Mouse (Mus musculus) cerebellum, adult 9-11 months (tissue): ENCODE results near the gene Slc4a10.

Experiments
- DNase-seq: peaks from one replicate; pipeline ENCODE4 v3.0.0; 2022

Slc4a10 gene

DNA sequence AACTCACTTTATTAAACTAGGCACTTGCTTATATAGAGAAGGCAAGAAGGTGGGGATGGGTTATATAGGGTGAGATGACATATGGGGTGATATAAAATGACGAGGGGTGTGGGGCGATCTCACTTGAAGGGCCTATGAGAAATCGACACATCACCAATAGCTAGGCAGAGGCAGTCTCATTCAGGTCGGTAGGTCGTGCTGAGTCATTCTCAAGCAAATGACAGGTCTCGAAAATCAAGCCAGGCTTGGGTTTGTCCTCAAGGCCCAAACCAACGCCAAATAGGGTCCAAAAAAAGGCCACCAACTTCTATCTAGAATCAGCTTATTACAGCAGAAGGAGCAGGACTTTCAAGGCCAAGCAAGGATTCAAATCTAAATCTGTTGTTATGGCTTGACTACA, 233.5 kb downstream of the Slc4a10 start:
- no peak for DNase-seq

DNA sequence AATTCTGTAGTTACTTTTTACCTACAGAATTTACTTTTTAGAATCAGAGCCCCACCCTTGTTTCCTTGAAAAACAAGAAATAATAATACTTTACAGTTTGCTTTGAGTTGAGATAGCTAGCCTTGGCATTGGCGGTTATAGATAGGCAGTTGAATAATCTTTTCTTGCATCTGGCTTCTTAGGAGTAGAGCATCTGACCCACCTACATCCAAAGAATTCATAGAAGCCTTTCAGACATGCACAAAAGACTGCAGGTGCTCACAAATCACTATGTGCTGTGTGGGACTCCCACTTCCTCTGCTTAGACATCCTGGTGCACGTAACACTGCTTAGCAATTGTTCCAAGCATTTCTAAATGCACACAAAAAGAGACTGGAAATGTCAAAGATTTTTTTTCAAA, 238.8 kb downstream of the Slc4a10 start:
- no peak for DNase-seq

DNA sequence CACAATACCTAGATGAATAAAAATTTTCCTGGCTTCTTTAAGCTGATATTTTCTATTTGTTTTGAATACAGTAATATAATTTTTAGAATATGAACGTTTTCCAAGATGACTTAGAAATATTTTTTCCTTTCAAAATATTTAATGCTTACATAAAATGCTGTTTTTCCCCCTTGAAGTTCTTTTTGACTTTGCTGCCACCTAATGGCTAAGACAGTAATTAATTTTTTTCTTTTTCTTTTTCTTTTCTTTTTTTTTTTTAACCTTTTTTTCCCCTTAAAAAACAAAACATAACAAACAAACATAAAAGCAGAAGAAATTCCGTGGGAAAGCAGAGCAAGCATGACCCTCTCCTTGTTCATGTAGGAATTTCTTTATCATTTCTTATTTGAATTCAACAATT, 239.6 kb downstream of the Slc4a10 start:
- no peak for DNase-seq

DNA sequence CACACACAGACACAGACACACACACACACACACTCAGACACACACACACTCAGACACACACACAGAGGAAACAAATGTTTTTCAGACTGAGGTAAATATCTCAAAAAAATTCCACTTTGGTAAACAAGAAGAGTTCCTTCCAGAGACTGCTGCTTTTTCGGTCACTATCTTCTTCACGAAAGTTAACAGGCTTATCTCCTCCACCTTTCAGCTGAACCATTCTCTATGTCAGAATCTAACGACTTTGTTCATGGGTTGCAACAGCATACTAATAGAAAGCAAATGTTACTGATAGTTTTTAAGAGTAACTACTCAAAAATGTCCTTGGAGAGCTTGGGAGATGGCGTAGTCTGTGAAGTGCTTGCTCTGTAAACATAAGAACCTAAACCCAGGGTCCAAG, 241.3 kb downstream of the Slc4a10 start:
- DNase-seq: no peak

DNA sequence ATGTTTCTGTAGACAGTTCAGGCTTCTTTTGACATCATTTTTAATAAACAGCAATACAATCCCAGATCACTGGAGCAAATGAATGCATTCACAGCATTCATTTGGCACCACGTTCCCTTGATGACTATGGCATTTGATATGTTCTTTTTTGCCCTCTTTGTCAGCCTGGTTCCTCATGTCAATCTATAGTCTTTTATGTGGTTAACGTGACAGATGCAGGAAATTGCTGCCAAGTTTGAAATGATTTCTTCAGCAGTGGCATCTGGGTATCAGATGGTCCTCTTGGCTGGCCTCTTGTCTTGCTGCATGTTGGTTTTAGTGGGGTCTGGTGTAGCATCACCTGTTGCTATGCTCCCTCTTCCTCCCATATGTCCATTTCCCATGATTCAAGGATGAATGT, 247.6 kb downstream of the Slc4a10 start:
- DNase-seq: no peak

DNA sequence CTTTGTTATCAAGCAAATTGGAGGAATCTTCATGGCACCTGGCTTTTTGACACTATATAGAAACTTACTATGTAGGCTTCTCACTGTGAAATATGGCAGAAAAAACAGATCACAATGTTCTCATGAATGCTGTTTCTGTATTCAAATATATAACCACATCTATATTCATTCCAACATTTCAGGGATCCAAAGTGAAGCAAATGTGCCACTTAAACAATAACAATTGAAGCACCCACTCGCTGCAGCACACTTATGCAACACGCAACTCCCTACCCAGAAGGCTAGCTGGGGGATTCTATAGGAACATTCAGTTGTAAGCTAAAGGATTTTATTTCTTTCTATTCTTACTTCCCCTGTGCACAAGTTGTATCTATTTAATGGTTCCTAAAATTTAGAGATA, 255.5 kb downstream of the Slc4a10 start:
- no peak for DNase-seq

DNA sequence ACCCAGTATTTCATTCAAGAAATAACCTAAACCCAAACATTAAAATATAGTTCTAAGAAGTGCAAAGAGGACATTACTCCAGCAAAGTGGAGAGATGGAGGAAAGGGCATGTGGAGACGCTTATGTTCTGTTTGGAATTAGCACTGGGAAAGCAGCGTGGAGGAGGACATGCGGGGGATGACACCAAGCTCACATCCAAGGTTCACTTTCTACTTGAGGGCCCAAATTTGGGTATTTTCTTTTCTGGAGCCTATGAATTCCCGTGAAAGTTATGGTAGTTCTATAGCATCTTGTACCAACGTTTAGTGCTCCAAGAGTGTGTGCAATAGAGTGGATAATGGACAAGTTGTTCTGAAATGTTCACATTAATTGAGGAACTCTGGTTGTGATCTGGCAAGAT, 260.7 kb downstream of the Slc4a10 start:
- DNase-seq: no peak

DNA sequence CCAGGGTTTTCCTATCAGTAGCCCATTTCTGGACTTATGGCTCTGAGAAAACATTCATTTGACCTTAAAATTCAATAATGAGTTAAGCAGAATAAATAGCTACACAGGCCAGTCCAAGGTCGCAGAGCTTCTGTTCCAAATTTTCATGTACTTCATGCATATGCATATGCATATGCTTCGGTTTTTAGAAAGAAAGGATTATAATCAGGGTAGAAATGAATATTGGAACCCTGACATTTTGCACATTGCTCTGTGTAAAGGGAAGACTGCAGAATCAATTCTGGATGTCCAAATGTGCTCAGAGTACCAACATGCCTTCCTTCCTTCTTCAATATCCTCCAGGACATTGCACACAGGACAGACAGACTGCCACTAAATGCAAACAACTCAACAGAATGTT, 261.2 kb downstream of the Slc4a10 start:
- DNase-seq: no peak

DNA sequence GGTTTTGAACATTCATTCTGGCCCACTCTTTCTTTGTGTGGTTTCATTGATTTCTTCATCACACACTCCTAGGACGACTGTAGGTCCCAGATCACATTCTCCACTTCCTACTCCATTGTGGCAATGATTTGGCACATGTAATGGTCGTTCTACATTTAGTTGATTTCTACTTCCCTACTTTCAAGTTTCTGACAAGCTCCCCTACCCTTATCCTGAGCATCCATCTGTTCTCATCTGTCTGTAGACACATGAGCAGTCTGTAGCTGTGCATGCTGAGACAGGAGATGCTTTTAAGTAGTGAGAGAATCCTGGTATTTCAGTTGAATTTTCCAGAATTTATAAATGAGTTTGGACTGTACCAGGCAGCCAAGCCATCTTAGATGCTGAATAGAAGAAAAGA, 270.7 kb downstream of the Slc4a10 start:
- DNase-seq: no peak

DNA sequence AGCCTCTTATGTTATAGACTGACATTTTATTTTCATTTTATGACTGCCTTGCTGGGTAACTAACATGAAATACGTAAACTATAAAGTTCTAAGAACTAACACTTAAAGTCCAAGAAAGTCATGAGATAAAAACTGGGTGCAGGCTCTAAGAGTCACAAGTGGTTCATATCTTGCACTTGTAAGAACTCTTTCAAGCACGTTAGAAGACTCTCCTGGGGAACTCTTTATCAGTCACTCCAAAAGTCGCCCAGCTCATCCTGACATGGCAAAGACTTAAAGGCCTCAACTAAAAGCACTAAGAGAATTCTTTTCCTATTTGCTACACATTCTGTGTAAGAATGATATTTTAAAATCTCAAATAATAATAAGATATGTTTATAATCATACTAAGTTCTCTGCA, 273.2 kb downstream of the Slc4a10 start:
- DNase-seq: no peak

DNA sequence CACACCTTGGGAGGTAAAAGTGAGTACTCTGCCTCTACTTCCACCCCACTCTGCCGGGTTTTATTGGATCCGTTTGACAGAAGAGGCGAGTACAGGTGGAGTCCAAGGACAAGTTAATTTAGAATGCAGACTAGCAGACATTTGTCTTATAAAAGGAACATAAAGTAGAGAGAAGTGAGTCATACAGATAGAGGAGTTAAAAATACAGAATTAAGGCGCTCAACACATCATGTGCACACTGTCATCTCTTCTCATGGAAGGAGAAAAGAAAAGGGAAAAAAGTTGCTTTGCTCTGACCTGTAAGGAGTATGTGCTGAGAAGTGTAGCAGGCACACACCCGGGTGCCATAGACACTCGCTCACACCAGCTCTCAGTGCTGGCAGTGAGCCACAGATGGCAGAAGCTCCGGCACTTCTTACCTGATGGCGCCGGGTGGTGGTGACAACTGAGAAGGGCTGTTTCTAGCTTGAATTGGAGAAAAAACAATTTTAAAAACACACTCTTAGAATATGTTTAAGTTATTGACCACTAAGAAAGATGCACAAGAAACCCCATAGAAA, 276.9 kb downstream of the Slc4a10 start:
- peak; percentile 83 for DNase-seq

DNA sequence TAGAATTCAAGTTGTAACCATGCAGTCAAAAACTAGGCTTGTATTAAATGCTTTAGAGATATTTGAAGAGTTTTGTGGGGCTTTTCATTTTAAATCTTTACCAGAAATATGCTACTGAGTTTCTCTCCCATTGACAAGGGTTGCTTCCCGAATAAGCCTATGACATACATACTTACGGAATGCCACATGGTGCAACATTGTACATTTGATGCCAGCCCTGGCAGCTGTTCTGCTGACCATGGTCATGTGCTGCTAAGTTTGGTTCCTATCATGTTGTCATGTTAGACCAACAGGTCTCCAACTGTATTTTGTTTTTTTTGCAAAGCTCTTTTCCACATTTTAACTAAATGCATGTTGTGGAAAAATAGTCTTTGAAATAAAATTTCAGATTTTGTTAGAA, 279.1 kb downstream of the Slc4a10 start:
- no peak for DNase-seq

DNA sequence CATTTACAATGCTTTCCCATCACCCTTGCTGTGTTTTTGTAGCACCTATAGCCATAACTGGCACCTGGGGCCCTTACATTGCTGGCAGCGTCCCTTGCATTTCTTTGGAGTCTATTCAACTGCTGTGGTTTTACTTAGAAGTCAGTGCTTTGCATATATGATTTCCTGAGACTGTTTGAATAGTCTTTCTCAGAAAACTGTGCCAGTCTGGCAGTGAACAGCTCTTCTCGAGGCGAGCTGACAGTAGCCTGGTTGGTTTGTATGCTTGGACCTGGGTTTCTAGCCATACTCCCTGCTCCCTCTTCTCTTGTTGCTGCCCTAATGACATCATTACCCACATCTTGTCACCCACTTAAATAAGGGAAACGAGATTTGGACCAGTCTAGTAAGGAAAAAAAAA, 285.7 kb downstream of the Slc4a10 start:
- no peak for DNase-seq

DNA sequence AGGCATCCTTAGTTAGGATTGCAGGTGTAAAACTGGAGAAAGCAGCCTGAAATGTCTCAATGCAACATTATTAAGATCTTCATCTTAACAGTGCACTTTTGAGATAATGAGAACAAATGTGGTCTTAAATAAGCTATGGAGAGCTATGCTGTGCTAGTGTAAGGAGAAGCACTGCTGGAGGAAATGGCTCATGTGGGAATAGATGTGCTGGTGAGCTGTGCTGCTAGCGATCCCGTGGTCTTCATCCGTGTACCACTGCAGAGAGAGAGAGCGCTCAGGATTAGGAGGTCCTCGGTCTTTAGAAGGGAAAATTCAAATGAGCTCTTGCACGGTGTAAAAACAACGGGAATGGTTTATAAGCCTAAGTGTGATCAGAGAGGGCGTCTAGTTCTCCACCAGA, 286.2 kb downstream of the Slc4a10 start:
- DNase-seq: no peak

DNA sequence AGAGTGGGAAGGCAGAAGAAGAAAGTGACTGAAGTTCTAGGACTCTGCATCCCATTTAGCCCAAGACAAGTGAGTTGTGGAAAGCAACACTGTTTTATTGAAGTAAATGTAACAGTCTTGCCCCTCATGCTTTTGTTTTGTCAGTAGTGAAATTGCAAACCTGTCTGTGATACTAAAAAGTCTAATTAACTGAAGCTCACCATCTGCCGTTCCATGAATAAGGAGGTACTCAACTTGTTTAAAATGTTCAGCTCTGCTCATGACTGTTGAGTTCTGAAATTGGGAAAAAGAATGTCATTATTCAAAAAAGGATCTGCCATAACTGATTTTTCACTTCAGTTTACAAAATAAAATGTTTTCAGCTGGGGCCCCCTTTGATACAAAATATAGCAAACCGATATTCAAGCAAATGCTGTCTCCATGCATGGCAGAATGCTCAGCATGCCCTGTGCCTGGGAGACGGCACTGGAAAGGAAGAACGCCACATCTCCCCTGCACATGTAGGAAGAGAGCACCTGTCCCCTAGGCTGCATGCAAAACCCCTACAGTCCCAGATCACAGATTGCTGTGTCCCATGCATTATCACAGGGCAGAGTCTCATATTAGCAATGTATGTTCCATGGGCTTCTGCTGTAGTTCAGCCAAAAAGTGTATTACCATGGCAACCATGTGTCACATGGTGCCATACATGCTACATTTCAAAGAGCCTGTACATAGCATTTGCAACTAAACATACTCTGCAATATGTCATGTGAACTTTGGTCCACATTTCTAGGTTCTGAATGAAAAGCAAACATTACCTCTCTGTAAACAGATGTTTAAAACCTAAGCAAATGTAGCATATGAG, 288.4 kb downstream of the Slc4a10 start:
- no peak for DNase-seq

DNA sequence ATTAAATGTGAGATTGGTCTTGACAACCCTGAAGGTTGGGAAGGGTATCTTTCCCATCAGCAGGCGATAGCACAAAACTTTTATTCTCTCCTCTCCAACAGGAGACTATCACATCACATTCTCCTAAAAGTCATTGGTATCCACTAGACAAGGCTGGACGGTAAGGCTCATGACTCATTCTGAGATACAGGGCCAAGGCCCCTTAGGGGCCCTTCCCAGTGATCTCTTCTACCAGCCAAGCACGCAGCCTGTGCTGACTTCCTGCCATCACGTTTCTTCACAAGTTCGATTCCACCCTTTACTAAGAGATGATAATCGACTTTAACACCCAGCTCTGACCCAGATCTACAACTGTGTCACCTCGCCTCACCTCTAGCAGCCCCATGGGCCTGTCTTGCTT, 290.8 kb downstream of the Slc4a10 start:
- no peak for DNase-seq

DNA sequence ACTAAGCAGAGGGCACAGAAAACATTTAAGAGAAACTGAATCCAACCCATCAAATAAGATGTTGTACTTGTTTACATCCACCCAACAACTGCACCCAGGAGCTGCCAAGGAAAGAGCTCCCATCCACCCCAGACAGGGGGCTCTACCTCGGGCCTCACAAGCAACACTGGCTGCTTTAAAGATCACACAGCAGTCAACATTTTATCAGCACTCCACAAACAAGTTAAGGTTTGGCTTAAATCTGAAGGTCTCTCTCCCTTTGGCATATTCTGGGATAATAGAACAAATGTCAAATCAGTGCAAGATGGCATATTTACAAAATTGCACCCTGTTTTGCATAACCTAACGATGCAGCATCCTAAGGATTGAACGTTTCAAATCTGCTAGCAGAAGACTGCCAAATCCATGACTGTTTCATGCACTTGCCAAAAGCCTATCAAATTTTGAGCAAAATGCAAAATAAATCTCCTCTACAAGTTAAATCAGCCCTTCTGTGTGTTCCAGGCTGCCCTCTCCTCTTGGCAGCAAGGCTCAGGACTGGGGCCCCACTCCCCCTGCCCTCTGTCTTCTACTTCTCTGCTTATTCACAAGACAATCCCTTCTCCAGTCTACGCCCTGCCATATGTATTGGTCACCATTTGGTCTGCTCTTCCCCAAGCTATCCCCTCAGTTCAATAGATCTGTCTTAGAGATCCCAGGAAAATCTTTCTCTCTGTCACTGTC, 293.1 kb downstream of the Slc4a10 start:
- DNase-seq: no peak

DNA sequence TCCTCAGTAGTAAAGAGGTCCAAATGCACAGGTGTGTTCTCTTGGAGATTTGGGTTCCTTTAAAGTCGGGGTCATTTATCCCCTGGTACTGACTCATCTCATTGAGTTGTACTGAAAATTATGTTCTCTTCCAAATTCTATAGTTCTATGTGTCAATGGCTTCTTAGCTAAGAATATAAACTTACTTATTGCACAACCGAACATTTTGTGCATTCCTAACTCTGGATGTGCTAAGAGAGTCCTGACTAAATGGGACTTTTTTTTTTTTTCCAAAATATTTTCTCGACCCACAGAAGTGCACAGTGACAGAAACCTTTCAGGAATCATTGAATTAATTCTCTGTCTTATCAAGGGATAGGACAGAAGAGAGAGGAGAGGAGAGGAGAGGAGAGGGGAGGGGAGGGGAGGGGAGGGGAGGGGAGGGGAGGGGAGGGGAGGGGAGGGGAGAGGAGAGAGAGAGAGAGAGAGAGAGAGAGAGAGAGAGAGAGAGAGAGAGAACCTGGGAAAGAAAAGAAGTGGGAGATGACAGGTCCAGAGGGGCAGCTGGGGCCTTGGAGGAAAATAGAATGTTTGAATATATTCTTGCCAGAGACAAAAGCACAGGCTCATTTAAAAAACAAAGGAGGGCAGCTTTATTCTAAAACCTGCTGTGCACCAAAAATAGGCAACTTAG, 294.9 kb downstream of the Slc4a10 start:
- no peak for DNase-seq

DNA sequence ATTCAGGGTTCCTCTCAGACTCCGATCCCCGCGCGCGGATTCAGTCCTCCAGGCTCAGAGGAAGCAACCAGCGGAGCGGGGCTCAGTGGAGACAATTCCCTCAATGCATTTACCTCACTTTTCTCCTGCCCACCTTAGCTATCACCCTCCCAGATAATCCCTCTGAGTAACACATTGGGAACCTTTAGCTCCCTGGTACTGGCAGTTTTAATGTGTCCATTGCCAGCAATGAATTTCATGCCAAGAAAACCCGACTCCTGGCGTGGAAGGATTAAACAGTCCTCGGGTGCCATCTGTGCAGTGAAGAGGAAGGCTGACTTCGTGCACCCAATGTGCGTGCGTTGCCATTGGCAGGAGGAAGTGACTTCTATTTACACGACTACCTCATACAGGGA, 295.5 kb downstream of the Slc4a10 start:
- peak; percentile 78 for DNase-seq

DNA sequence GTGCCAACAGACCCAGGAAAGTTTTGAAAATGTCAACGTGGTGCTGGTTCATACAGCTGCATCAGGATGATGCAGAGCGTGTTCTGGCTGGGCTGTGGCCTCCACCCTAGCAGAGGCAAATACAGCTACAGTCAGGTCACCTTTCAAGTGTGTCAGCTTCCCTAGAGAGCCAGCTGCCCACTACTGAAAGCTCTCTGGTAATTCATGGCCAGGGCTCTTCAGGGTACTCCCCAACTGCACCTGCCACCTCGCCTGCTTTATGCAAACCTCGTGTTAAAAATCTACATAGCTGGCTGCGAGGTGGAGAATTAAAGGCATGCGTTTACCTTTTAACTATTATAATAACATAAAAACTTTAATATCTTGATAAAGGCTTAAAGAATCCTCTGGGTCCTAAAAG, 298.1 kb downstream of the Slc4a10 start:
- no peak for DNase-seq

DNA sequence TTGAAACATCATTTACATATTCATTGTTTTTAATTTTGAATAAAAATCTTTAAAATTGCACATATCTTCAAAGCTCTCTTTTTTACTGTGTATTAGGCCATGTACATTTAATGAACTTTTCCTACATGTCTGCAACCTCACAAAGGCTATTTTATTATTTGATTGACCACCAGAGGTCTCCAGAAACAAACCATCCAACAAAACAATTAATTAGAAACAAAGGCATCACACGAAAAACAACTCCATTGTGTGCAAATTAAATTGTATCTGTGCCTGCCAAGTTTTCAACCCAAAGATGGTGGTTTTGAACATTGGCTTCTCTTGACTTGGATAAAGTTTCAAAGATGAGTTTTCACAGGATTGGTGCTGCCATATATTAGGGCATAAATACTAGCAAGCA, 300.5 kb downstream of the Slc4a10 start:
- no peak for DNase-seq

DNA sequence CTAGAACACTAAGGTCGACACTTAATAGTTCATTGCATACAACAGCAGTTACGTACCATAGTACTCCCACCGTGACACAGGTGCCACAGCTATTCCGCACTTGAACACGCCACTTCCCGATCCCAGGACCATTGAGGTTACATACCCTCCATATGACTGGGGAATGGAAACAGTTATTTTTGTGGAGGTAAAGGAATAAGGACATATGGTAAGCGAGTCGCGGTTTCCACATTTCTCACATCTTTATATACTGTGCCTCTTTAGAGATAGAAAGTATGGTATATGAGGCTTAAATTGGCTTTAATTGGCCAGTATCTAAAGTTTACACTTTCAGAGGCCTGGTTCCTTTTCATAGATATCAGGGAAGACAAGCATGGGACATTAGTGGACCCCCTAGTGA, 301.5 kb downstream of the Slc4a10 start:
- no peak for DNase-seq

DNA sequence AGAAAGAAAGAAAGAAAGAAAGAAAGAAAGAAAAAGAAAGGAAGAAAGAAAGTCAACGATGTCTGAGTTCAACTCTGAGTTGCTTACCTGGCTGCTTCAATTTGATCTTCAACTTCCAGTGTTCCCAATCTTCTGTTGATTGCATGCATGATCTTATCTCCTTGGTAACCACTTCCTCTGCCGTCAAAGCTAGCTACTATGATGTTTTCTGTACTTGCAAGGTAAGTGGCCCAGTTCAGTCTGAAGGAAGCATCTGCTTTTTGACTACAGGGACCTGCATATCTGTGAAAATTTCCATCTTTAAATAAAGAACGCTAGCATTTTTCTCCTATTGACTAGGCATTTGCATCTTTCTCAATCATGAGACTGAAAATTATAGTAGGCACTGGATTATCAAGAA, 305.8 kb downstream of the Slc4a10 start:
- no peak for DNase-seq

DNA sequence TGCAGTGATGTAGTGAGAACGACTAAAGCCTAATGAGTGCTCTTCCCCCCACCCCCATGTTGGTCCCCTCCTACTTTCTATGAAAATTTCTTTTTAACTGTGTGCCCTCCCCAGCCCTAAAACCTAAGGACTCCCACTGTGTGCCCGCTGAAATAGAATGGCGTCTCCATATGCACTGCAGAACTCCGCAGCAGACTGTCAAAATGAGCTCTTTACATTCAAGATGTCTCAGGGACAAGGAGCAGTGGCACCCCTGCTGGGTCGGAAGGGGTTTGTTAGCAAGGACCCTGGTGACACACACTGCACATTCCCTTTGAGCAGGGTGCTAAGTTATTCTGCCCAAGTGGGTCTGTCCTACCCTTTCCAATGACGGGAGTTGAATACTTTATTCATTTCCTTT, 309.5 kb downstream of the Slc4a10 start:
- DNase-seq: no peak
